Mouse (Mus musculus) cerebellum, adult 2 months (tissue): ENCODE measurements at regions not wholly inside any gene's neighbourhood (a gene's known extent, or its start where the extent isn't known, plus 50 kb on each side); places are given as distances from the start of the nearest gene placed in this dataset.
"Not testable (repeated sequence)": the region's sequence is repeated elsewhere in the genome, so short reads cannot be mapped to it uniquely, and the experiment has no call there.

Experiments
- DNase-seq, 2 experiments: peaks; one replicate each; pipeline ENCODE4 v3.0.0; 2021
- H3K27ac ChIP-seq: fragments of 200-500 bp; 2 replicates; pipeline ENCODE4 v1.5.1; 2012; ENCODE audit warnings: low read length, control low read depth, inconsistent platforms; ENCODE audit not compliant: insufficient read depth
- H3K27me3 ChIP-seq: fragments of 200-500 bp; 2 replicates; pipeline ENCODE4 v1.6.1; 2012; ENCODE audit warnings: inconsistent platforms, mild to moderate bottlenecking, low read length, moderate library complexity; ENCODE audit not compliant: control insufficient read depth, insufficient read depth
- H3K4me1 ChIP-seq: fragments of 200-500 bp; 2 replicates; pipeline ENCODE4 v1.6.1; 2011; ENCODE audit warnings: low read length; ENCODE audit not compliant: control insufficient read depth, insufficient read depth
- H3K4me3 ChIP-seq: fragments of 200-500 bp; replicated peaks from 2 replicates; pipeline ENCODE3; 2011; ENCODE audit warnings: mild to moderate bottlenecking, low read depth, low read length, control low read depth; ENCODE audit not compliant: insufficient read depth
- CTCF ChIP-seq: fragments of 200-500 bp; IDR thresholded peaks from 2 replicates; pipeline ENCODE4 v1.5.1; 2011; ENCODE audit warnings: low read depth, mild to moderate bottlenecking, control low read depth, low read length, moderate library complexity, borderline replicate concordance; ENCODE audit not compliant: insufficient read depth
- POLR2A ChIP-seq: fragments of 200-500 bp; IDR thresholded peaks from 2 replicates; pipeline ENCODE4 v1.6.1; 2011; ENCODE audit warnings: low read length, control low read depth, borderline replicate concordance; ENCODE audit not compliant: insufficient read depth
- WGBS: fragments of 180-500 bp; shearing (Covaris S2); methylation state at CpG from one replicate; pipeline ENCODE4 v1.1.7; 2018; 5-methylcytosine and 5-hydroxymethylcytosine counted together

GRCm38 (mm10) chrX:65778656-65779370 lies 525.2 kb downstream of the 4930447F04Rik start:
- not testable (repeated sequence) for H3K27ac ChIP-seq, H3K4me1 ChIP-seq, H3K4me3 ChIP-seq, DNase-seq, H3K27me3 ChIP-seq
- WGBS, result 61% methylated on average over 5 of the region's 5 CpGs

GRCm38 (mm10) chrX:65769861-65770260 lies 534.2 kb downstream of the 4930447F04Rik start:
- H3K4me3 ChIP-seq, result no peak overlapping the region
- no peaks in the 10 kb centered on the region for H3K27me3 ChIP-seq
- no peak overlapping the region for H3K27ac ChIP-seq
- DNase-seq, result no peak
- WGBS, result 58% methylated on average over 1 of the region's 1 CpGs
- H3K4me1 ChIP-seq, result no peaks in the 10 kb centered on the region
- TF ChIP-seq POLR2A (no peak), CTCF (no peak)

DNA sequence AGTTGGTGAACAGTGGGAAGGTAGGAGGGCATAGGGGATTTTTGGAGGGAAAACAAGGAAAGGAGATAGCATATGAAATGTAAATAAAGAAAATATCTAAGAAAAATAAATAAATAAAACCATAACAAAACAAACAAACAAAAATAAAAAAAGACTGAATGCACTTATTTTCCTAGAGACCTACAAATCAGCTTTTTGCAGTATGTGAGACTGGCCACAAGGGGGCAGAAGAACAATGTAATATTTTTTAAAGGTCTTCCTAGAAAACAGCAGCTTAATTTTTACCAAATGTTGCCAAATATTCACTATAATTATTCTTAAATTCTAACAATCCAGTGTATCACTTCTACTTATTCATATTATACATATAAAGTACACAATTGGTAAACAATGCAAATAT lies 569.4 kb downstream of the 4930447F04Rik start:
- no peak for DNase-seq
- no peak overlapping the region for H3K4me3 ChIP-seq
- H3K4me1 ChIP-seq, result no peaks in the 10 kb centered on the region
- H3K27ac ChIP-seq, result no peak overlapping the region
- H3K27me3 ChIP-seq, result no peaks in the 10 kb centered on the region
- TF ChIP-seq CTCF (peak; percentile 17; the same call in 1 of the 2 replicates), POLR2A (no peak)

DNA sequence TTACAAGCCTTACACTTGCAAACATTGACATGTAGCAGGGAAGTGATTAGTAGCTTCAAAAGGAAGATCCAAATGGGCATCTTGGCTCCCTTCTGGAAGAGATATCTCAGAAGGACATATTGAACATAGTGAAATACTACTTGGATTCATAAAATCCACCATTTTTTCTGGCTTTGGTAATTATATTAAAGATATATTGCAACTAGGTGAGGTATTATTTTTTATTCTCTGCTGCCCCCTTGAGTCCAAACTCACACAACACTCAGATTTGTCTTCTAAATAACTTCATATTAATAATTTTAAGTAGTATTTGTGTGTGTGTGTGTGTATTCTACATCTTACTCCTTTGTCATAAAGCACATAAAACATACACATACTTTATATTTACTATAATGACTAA lies 588.5 kb downstream of the 4930447F04Rik start:
- no peak overlapping the region for H3K4me3 ChIP-seq
- H3K4me1 ChIP-seq, result no peaks in the 10 kb centered on the region
- H3K27me3 ChIP-seq, result no peaks in the 10 kb centered on the region
- no peak for DNase-seq
- H3K27ac ChIP-seq, result no peak overlapping the region
- TF ChIP-seq CTCF, result no peak
- TF ChIP-seq POLR2A, result no peak
